Mouse (Mus musculus) limb, embryonic 12.5 days (tissue): Measurements from ENCODE around the gene Dmrtc1c1. TPM values are rescaled to one million over a fixed set of nuclear protein-coding genes. Genes with fewer than 3 reads are reported as not detected.
"Not testable (repeated sequence)": the region's sequence is repeated elsewhere in the genome, so short reads cannot be mapped to it uniquely, and the experiment has no call there.

Experiments
- ATAC-seq: fragments of 200-750 bp; cut with Nextera tagmentation; 2 replicates; pipeline ENCODE4 v1.8.0; 2017; ENCODE audit warnings: low read depth, moderate TSS enrichment; ENCODE audit not compliant: insufficient number of reproducible peaks, insufficient read depth, low FRiP score, low TSS enrichment
- H3K27ac ChIP-seq: fragments of 300-500 bp; sonication (generic); 2 replicates; pipeline ENCODE4 v1.5.1; 2016; ENCODE audit warnings: mild to moderate bottlenecking, moderate library complexity
- H3K27me3 ChIP-seq: fragments of 300-500 bp; sonication (generic); 2 replicates; pipeline ENCODE4 v1.6.1; 2016; ENCODE audit warnings: mild to moderate bottlenecking, moderate library complexity
- H3K36me3 ChIP-seq: fragments of 300-500 bp; sonication (generic); 2 replicates; pipeline ENCODE4 v1.6.1; 2016; ENCODE audit warnings: mild to moderate bottlenecking, moderate library complexity
- H3K4me1 ChIP-seq: fragments of 300-500 bp; sonication (generic); replicated peaks from 2 replicates; pipeline ENCODE4 v1.6.1; 2016
- H3K4me2 ChIP-seq: fragments of 300-500 bp; sonication (generic); 2 replicates; pipeline ENCODE4 v1.6.1; 2016; ENCODE audit warnings: mild to moderate bottlenecking, moderate library complexity
- H3K4me3 ChIP-seq: fragments of 300-500 bp; sonication (generic); replicated peaks from 2 replicates; pipeline ENCODE4 v1.5.1; 2016; ENCODE audit warnings: mild to moderate bottlenecking
- H3K9ac ChIP-seq: fragments of 300-500 bp; sonication (generic); replicated peaks from 2 replicates; pipeline ENCODE4 v1.6.1; 2016; ENCODE audit warnings: mild to moderate bottlenecking, moderate library complexity
- H3K9me3 ChIP-seq: fragments of 300-500 bp; sonication (generic); 2 replicates; pipeline ENCODE4 v1.6.1; 2016; ENCODE audit warnings: mild to moderate bottlenecking, moderate library complexity
- WGBS: fragments of 180-500 bp; shearing (Covaris S2); methylation state at CpG from one replicate; pipeline ENCODE4 v1.1.7; 2016; 5-methylcytosine and 5-hydroxymethylcytosine counted together
- polyA plus RNA-seq: library from polyadenylated mRNA; unstranded; fragments of >200 nt; fragmentation: Nextera tagmentation; extraction: Ambion mirVana; gene quantifications from 2 replicates; pipeline ENCODE4 v1.2.1, GENCODE M21; 2016

Dmrtc1c1 gene
- polyA plus RNA-seq: not detected in 2 replicates

DNA sequence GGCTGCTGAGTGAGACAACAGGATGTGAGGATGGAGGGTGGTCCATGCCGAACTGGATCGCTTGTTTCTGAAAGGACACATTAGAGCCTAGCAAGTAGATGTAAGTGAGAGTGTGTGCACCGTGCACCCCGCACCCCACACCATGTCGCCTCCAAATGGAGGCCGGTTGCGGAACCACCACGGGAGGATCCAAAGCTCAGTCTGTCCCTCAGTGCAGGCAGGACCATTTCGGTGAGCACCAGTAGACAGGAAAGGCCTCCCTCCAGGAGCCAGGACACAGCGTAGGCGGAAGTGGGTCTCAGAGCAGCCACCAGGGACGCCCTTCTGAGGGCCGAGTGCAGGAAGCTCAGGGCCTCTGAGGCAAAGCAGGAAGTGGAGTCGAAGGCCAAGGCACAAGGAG lies at the start of gene Dmrtc1c1:
Dmrtc1c1 (plus strand) TSS at position 301 of the 400 bp plus-strand sequence.
- no CpG with 5 or more reads among the region's 14 CpGs for WGBS
- not testable (repeated sequence) for H3K4me2 ChIP-seq, H3K9ac ChIP-seq, ATAC-seq, H3K36me3 ChIP-seq, H3K27ac ChIP-seq, H3K9me3 ChIP-seq, H3K27me3 ChIP-seq, H3K4me1 ChIP-seq, H3K4me3 ChIP-seq

DNA sequence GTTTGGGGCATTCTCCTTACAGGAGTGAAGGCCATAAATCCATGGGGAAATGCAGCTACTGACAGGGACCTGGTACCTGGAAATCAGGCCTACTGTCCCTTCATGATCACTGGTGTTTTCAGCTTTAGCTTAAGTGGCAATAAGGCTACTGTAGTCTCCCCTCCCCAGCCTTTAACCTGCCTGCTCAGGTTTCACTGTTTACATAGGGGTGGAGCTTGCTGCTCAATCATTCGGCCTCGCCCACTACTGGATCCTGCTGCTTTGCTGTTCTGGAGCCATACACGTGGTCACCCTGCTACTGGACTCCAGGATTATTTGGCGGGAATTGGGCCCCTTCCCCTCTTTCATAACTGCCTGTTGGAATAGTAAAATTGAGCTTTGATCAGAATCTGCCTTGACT lies 36.9 kb upstream of the Dmrtc1c1 start:
- Histone ChIP-seq H3K36me3 (no peaks in the 10 kb centered on the region), H3K4me3 (no peak overlapping the region), H3K9me3 (no peaks in the 10 kb centered on the region), H3K4me1 (no peaks in the 10 kb centered on the region), H3K9ac (no peak overlapping the region), H3K27me3 (peaks cover 5% of the 10 kb centered on the region), H3K4me2 (no peak overlapping the region), H3K27ac (no peak overlapping the region)
- 52% methylated on average over 4 of the region's 4 CpGs for WGBS
- ATAC-seq: no peak

DNA sequence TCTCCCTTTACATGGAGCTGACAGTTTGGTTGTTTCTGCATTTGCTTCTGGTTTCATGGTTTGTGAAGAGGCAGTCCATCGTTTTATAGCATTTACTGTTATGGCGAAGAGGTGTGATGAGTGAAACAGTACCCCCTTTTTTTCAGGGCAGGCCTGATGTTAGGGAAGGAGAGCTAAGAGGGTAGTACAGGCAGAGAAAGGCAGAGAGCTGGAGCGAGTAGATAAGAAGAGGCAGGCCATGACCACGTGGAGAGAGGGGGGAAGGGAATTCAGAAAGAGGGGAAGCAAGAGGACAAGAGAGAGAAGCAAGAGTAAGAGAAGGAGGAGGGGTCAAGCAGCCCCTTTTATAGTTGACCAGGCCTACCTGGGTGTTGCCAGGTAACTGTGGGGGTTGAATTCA lies 9.5 kb downstream of the Dmrtc1c1 start:
- Histone ChIP-seq H3K9ac (no peak overlapping the region), H3K36me3 (no peaks in the 10 kb centered on the region), H3K4me3 (no peak overlapping the region), H3K27ac (no peak overlapping the region), H3K27me3 (peaks cover 7% of the 10 kb centered on the region), H3K9me3 (no peaks in the 10 kb centered on the region), H3K4me2 (no peak overlapping the region), H3K4me1 (no peaks in the 10 kb centered on the region)
- 54% methylated on average over 4 of the region's 4 CpGs for whole genome bisulfite sequencing
- ATAC-seq: no peak

DNA sequence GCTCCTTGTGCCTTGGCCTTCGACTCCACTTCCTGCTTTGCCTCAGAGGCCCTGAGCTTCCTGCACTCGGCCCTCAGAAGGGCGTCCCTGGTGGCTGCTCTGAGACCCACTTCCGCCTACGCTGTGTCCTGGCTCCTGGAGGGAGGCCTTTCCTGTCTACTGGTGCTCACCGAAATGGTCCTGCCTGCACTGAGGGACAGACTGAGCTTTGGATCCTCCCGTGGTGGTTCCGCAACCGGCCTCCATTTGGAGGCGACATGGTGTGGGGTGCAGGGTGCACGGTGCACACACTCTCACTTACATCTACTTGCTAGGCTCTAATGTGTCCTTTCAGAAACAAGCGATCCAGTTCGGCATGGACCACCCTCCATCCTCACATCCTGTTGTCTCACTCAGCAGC lies 51.8 kb downstream of the Dmrtc1c1 start, which contains the start of gene Dmrtc1c2:
Dmrtc1c2 (minus strand) TSS at position 101 of the 400 bp plus-strand sequence.
- H3K4me2 ChIP-seq, ATAC-seq: not testable (repeated sequence)

More for the DNA sequence above, 51.8 kb downstream of the Dmrtc1c1 start, which contains the start of gene Dmrtc1c2:
- WGBS: 80% methylated on average over 1 of the region's 13 CpGs
- not testable (repeated sequence) for H3K27ac ChIP-seq, H3K4me3 ChIP-seq, H3K9me3 ChIP-seq, H3K9ac ChIP-seq, H3K36me3 ChIP-seq, H3K4me1 ChIP-seq, H3K27me3 ChIP-seq

Other genes with a start within 250 kb of the Dmrtc1c1 start
- 17.2 and 17.7 TPM in 2 replicates for gene Phka1, start 158.7 kb upstream of the Dmrtc1c1 start, polyA plus RNA-seq
- not detected in 2 replicates for gene Gm3880, start 116.0 kb upstream of the Dmrtc1c1 start, polyA plus RNA-seq
- not detected in 2 replicates for gene Gm9112, start 95.3 kb upstream of the Dmrtc1c1 start, polyA plus RNA-seq
- gene Dmrtc1b, start 95.1 kb upstream of the Dmrtc1c1 start, polyA plus RNA-seq: not detected in 2 replicates
- not detected in 2 replicates for gene Dmrtc1c2, start 51.7 kb downstream of the Dmrtc1c1 start, polyA plus RNA-seq
- not detected in 2 replicates for gene 1700031F05Rik, start 65.0 kb downstream of the Dmrtc1c1 start, polyA plus RNA-seq
- 0.86 and 1.1 TPM in 2 replicates for gene Dmrtc1a, start 105.7 kb downstream of the Dmrtc1c1 start, polyA plus RNA-seq
- gene 1700011M02Rik, start 105.9 kb downstream of the Dmrtc1c1 start, polyA plus RNA-seq: not detected in 2 replicates
- gene 1700018G05Rik, start 125.4 kb downstream of the Dmrtc1c1 start, polyA plus RNA-seq: not detected in 2 replicates